Mouse (Mus musculus): ENCODE data around the gene Akap9. TPM values are rescaled to one million over a fixed set of nuclear protein-coding genes. Genes with fewer than 3 reads are reported as not detected.

Gene Akap9
- polyA plus RNA-seq, 1 experiment from 2014 or later = 103 TPM

DNA sequence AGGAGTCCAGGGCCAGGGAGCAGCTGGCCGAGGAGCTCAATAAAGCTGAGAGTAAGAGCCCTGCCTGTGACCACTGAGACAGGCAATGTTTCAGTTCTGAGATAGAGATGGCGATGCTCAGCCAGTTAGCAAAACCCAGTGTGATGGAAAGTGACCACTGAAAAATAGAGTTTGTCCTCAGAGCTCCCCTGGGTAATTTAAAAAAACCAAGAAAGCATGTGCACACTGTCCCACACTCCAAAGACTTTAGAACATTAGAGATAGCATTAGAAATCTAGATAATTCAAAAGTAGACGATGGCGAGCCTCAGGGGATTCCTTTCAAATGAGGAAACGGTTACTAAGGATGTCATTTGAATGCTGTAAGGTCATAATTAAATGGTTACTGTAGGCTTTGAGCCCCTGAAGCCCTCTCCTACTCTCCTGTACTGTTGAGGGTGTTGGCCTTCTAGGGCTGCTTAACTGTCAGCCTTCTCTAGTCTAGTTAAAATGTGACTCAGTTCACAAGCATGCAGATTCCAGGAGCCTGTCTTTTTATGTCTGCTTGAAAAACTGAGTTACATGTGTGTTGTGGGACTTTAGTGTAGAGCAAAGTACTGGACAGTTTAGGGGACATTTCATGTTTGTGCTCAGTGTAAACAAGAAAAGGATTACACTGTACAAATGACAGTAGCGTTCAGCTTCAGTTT is 100.8 kb downstream of the Akap9 start:
- no peaks in the 10 kb centered on the region for H3K36me3 ChIP-seq (ENCODE audit: control insufficient read depth, insufficient read depth, low read length)

GRCm38 (mm10) chr5:4031846-4032245 is 104.0 kb downstream of the Akap9 start:
- peaks cover 10% of the 10 kb centered on the region; the same call in 1 of the 2 replicates for H3K36me3 ChIP-seq (ENCODE audit: control insufficient read depth, insufficient read depth, low read length)
- H3K27me3 ChIP-seq (ENCODE audit: control insufficient read depth, insufficient read depth, low read length) = no peaks in the 10 kb centered on the region
- H3K4me2 ChIP-seq (replicated peaks; ENCODE audit: low read depth) = no peak overlapping the region
- ATAC-seq (ENCODE audit: low FRiP score, low TSS enrichment) (no peak), DNase-seq (ENCODE audit: low spot score) (no peak)
- no peak overlapping the region for H3K27ac ChIP-seq (replicated peaks)
- WGBS = 72% methylated on average over 4 of the region's 4 CpGs
- no peak overlapping the region for H3K4me3 ChIP-seq (ENCODE audit: low read depth, low read length)
- H3K9me3 ChIP-seq (ENCODE audit: control insufficient read depth, low read length) = no peaks in the 10 kb centered on the region
- no peaks in the 10 kb centered on the region for H3K4me1 ChIP-seq (replicated peaks; ENCODE audit: control insufficient read depth, insufficient read depth)
- TF ChIP-seq EP300 (optimal IDR thresholded peaks at IDR 0.05) = no peak
- TF ChIP-seq CTCF (IDR thresholded peaks at IDR 0.05; ENCODE audit: low read depth) = no peak
- H3K9ac ChIP-seq (ENCODE audit: low read length) = no peak overlapping the region

More for the DNA sequence above, 100.8 kb downstream of the Akap9 start:
- no peaks in the 10 kb centered on the region for H3K27me3 ChIP-seq (ENCODE audit: control insufficient read depth, insufficient read depth, low read length)
- H3K9ac ChIP-seq (ENCODE audit: low read length) = no peak overlapping the region
- 83% methylated on average over 6 of the region's 6 CpGs for WGBS
- no peak overlapping the region for H3K27ac ChIP-seq (replicated peaks)
- TF ChIP-seq EP300 (optimal IDR thresholded peaks at IDR 0.05) = no peak
- TF ChIP-seq CTCF (IDR thresholded peaks at IDR 0.05; ENCODE audit: low read depth) = no peak
- ATAC-seq (ENCODE audit: low FRiP score, low TSS enrichment) (no peak), DNase-seq (ENCODE audit: low spot score) (no peak)
- no peaks in the 10 kb centered on the region for H3K9me3 ChIP-seq (ENCODE audit: control insufficient read depth, low read length)
- H3K4me3 ChIP-seq (ENCODE audit: low read depth, low read length) = no peak overlapping the region
- H3K4me1 ChIP-seq (replicated peaks; ENCODE audit: control insufficient read depth, insufficient read depth) = no peaks in the 10 kb centered on the region
- H3K4me2 ChIP-seq (replicated peaks; ENCODE audit: low read depth) = no peak overlapping the region

DNA sequence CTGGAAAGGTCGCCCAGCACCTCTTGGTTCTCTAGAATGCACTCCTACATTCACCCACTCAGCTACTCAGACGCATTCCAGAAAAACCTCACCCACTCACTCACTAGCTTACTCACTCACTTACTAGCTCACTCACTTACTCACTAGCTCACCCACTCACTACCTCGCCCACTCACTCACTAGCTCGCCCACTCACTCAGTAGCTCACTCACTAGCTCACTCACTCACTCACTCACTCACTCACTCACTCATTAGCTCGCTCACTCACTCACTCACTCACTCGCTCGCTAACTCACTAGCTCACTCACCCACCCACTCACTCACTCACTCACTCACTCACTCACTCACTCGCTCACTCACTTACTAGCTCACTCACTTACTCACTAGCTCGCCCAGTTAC is 108.8 kb downstream of the Akap9 start:
- H3K4me2 ChIP-seq (replicated peaks; ENCODE audit: low read depth) = no peak overlapping the region
- DNase-seq (ENCODE audit: low spot score) (no peak), ATAC-seq (ENCODE audit: low FRiP score, low TSS enrichment) (no peak)
- H3K27me3 ChIP-seq (ENCODE audit: control insufficient read depth, insufficient read depth, low read length) = no peaks in the 10 kb centered on the region
- H3K9ac ChIP-seq (ENCODE audit: low read length) = no peak overlapping the region
- H3K4me1 ChIP-seq (replicated peaks; ENCODE audit: control insufficient read depth, insufficient read depth) = no peaks in the 10 kb centered on the region
- no peak for TF ChIP-seq EP300 (optimal IDR thresholded peaks at IDR 0.05)
- TF ChIP-seq CTCF (IDR thresholded peaks at IDR 0.05; ENCODE audit: low read depth) = no peak
- no peak overlapping the region for H3K4me3 ChIP-seq (ENCODE audit: low read depth, low read length)
- H3K27ac ChIP-seq (replicated peaks) = no peak overlapping the region
- peaks cover 13% of the 10 kb centered on the region for H3K36me3 ChIP-seq (ENCODE audit: control insufficient read depth, insufficient read depth, low read length)
- 93% methylated on average over 9 of the region's 9 CpGs for WGBS
- H3K9me3 ChIP-seq (ENCODE audit: control insufficient read depth, low read length) = no peaks in the 10 kb centered on the region

DNA sequence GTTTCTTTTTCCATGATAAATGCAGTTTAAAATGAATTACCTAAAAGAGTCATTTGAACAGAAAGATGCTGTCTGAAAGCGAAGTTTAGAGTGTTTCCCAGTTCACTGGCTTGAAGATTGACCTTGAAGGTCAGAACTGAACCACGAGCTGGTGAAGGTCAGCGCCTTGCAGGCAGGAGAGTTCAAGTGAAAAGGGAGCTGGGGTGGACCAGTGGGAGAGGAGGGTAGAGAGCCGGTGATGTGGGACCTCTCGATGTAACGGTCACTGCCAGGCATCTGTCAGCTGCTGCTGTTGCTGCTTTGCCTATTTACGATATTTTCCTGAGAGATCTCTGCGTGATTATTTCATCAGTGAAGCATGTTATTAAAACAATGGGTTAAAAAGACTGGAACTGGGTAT is 111.5 kb downstream of the Akap9 start:
- Histone ChIP-seq H3K27me3 (ENCODE audit: control insufficient read depth, insufficient read depth, low read length) (no peaks in the 10 kb centered on the region), H3K9ac (ENCODE audit: low read length) (no peak overlapping the region), H3K9me3 (ENCODE audit: control insufficient read depth, low read length) (no peaks in the 10 kb centered on the region), H3K4me2 (replicated peaks; ENCODE audit: low read depth) (no peak overlapping the region), H3K4me1 (replicated peaks; ENCODE audit: control insufficient read depth, insufficient read depth) (no peaks in the 10 kb centered on the region), H3K36me3 (ENCODE audit: control insufficient read depth, insufficient read depth, low read length) (peaks cover 19% of the 10 kb centered on the region), H3K27ac (replicated peaks) (no peak overlapping the region), H3K4me3 (ENCODE audit: low read depth, low read length) (no peak overlapping the region)
- no peak for ATAC-seq (ENCODE audit: low FRiP score, low TSS enrichment)
- DNase-seq (ENCODE audit: low spot score) = no peak
- WGBS = 85% methylated on average over 8 of the region's 8 CpGs
- TF ChIP-seq EP300 (optimal IDR thresholded peaks at IDR 0.05) (no peak), CTCF (IDR thresholded peaks at IDR 0.05; ENCODE audit: low read depth) (no peak)

DNA sequence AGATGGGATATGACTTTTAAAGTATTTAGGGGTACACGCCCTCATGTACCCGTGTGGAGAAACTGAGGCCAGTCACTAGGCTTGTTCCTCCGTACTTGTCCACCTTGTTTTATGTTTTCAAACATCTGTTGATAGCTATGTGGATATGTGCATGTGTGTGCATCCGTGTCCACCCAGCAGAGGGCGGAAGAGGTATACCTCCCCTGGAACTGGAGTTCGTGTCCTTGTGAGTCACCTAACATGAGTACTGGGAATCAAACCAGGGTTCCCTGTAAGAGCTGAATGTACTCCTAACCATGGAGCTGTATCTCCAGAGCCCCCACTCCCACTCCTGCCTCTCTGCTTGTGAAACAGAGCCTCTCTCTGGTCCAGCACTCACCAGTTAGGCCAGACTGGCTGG is 112.5 kb downstream of the Akap9 start:
- DNase-seq (ENCODE audit: low spot score) (peak; percentile 38), ATAC-seq (ENCODE audit: low FRiP score, low TSS enrichment) (no peak)
- WGBS = 93% methylated on average over 6 of the region's 6 CpGs
- TF ChIP-seq EP300 (optimal IDR thresholded peaks at IDR 0.05) (no peak), CTCF (IDR thresholded peaks at IDR 0.05; ENCODE audit: low read depth) (peak; percentile 56)
- H3K4me3 ChIP-seq (ENCODE audit: low read depth, low read length) = no peak overlapping the region
- H3K9me3 ChIP-seq (ENCODE audit: control insufficient read depth, low read length) = no peaks in the 10 kb centered on the region
- no peak overlapping the region for H3K4me2 ChIP-seq (replicated peaks; ENCODE audit: low read depth)
- H3K27me3 ChIP-seq (ENCODE audit: control insufficient read depth, insufficient read depth, low read length) = no peaks in the 10 kb centered on the region
- H3K36me3 ChIP-seq (ENCODE audit: control insufficient read depth, insufficient read depth, low read length) = peaks cover 19% of the 10 kb centered on the region
- no peak overlapping the region for H3K9ac ChIP-seq (ENCODE audit: low read length)
- H3K4me1 ChIP-seq (replicated peaks; ENCODE audit: control insufficient read depth, insufficient read depth) = no peaks in the 10 kb centered on the region
- H3K27ac ChIP-seq (replicated peaks) = no peak overlapping the region

DNA sequence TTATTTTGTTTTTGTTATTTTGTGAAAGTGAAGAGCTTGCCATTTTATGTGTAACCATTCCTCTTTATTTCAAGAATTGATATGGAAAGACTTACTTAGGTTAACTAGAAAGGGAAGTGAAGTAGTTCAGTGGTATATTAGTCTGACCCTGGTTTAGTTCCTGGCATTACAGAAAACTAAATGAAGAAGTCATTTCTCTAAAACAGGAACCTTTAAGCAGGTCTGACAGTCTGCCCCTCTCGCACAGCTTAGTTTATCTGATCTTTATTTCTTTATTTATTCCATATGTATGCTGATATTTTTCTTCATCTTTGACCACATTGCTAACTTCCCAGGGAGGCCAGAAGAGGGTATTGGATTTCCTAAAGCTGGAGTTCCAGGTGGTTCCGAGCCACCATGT is 113.1 kb downstream of the Akap9 start:
- DNase-seq (ENCODE audit: low spot score) (no peak), ATAC-seq (ENCODE audit: low FRiP score, low TSS enrichment) (no peak)
- Histone ChIP-seq H3K4me1 (replicated peaks; ENCODE audit: control insufficient read depth, insufficient read depth) (no peaks in the 10 kb centered on the region), H3K27me3 (ENCODE audit: control insufficient read depth, insufficient read depth, low read length) (no peaks in the 10 kb centered on the region), H3K36me3 (ENCODE audit: control insufficient read depth, insufficient read depth, low read length) (peaks cover 16% of the 10 kb centered on the region), H3K4me3 (ENCODE audit: low read depth, low read length) (no peak overlapping the region), H3K9ac (ENCODE audit: low read length) (no peak overlapping the region), H3K9me3 (ENCODE audit: control insufficient read depth, low read length) (no peaks in the 10 kb centered on the region), H3K4me2 (replicated peaks; ENCODE audit: low read depth) (no peak overlapping the region), H3K27ac (replicated peaks) (no peak overlapping the region)
- whole genome bisulfite sequencing = 95% methylated on average over 2 of the region's 2 CpGs
- TF ChIP-seq CTCF (IDR thresholded peaks at IDR 0.05; ENCODE audit: low read depth) (no peak), EP300 (optimal IDR thresholded peaks at IDR 0.05) (no peak)
